Mouse (Mus musculus): ENCODE results near the gene Chac1. TPM values are rescaled to one million over a fixed set of nuclear protein-coding genes. Genes with fewer than 3 reads are reported as not detected.

Chac1 gene
- polyA plus RNA-seq, 1 experiment from 2014 or later, result 1.7 TPM

DNA sequence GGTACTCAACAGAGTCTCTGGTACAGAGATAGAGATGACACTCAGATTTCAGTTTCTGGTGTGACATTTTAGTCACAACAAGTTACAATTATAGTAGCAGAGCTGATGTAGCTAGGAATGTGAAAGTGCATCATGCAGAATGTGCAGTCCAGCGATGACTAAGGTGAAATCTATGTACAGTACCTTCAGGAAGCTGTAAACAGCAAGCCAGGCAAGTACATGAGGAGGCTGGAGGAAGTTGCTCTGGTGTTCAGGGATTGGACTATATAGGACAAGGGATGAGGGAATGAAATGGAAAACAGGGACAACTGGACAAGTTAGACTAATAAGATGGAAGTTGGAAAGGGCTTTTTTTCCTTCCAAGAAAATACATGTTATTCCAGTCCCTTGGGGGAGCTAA is 37.2 kb downstream of the Chac1 start:
- Histone ChIP-seq H3K27me3 (ENCODE audit: control insufficient read depth, insufficient read depth, low read depth, low read length) (no peaks in the 10 kb centered on the region), H3K4me2 (ENCODE audit: low read depth, low read length) (no peak overlapping the region), H3K4me1 (replicated peaks; ENCODE audit: control insufficient read depth, insufficient read depth, low read length) (no peaks in the 10 kb centered on the region), H3K27ac (ENCODE audit: low read length) (no peak overlapping the region), H3K9me3 (ENCODE audit: control insufficient read depth, low read length) (no peaks in the 10 kb centered on the region), H3K36me3 (ENCODE audit: control insufficient read depth, insufficient read depth, low read length) (peaks cover 15% of the 10 kb centered on the region; the same call in 1 of the 2 replicates), H3K4me3 (ENCODE audit: low read length) (no peak overlapping the region), H3K9ac (ENCODE audit: low read length) (no peak overlapping the region)
- no peak for ATAC-seq (ENCODE audit: low read depth)
- WGBS, result 86% methylated on average over 1 of the region's 1 CpGs

DNA sequence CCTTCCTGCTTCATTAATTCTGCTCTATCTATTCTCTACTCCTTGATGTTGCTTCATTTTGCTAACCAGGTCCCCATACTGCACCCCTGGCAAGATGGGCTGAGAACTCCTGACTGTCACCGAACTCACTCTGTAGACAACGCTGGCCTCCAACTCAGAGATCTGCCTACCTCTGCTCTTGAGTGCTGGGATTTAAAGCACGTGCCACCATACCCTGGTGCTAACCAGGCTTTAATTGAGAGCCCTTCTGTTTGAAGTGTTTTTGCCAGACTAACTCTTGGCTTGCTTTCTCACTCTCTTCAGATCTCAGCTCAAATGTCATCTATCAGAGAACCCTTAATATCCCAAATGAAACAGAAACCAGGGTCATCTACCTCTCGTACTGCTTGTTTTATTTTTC is 39.0 kb downstream of the Chac1 start:
- ATAC-seq (ENCODE audit: low read depth), result no peak
- no peaks in the 10 kb centered on the region for H3K9me3 ChIP-seq (ENCODE audit: control insufficient read depth, low read length)
- no peaks in the 10 kb centered on the region for H3K27me3 ChIP-seq (ENCODE audit: control insufficient read depth, insufficient read depth, low read depth, low read length)
- no peak overlapping the region for H3K9ac ChIP-seq (ENCODE audit: low read length)
- no peak overlapping the region for H3K4me3 ChIP-seq (ENCODE audit: low read length)
- 89% methylated on average over 4 of the region's 4 CpGs for WGBS
- H3K36me3 ChIP-seq (ENCODE audit: control insufficient read depth, insufficient read depth, low read length), result peaks cover 15% of the 10 kb centered on the region; the same call in 1 of the 2 replicates
- no peak overlapping the region for H3K4me2 ChIP-seq (ENCODE audit: low read depth, low read length)
- H3K4me1 ChIP-seq (replicated peaks; ENCODE audit: control insufficient read depth, insufficient read depth, low read length), result no peaks in the 10 kb centered on the region
- H3K27ac ChIP-seq (ENCODE audit: low read length), result no peak overlapping the region

DNA sequence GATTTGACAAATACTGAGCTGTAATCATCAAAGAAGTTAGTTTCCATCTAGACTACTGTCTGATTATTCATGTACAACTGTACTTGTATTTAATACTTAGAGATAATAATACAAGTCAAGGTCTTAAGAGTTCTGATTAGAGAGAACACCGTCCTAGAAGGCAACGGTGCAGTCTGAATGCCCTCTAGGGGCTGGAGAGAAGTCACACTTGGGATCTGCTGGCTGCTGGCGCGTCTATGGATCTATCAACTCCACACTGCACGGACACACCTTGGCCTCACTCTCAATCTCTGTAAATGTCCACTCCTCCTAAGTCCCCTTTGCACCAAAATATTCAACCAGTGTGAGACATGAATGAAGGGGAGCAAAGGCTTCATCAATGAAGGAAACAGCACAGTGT is 47.2 kb downstream of the Chac1 start:
- Histone ChIP-seq H3K4me3 (ENCODE audit: low read length) (no peak overlapping the region), H3K27me3 (ENCODE audit: control insufficient read depth, insufficient read depth, low read depth, low read length) (no peaks in the 10 kb centered on the region), H3K4me1 (replicated peaks; ENCODE audit: control insufficient read depth, insufficient read depth, low read length) (no peaks in the 10 kb centered on the region), H3K9me3 (ENCODE audit: control insufficient read depth, low read length) (no peaks in the 10 kb centered on the region), H3K9ac (ENCODE audit: low read length) (no peak overlapping the region), H3K36me3 (ENCODE audit: control insufficient read depth, insufficient read depth, low read length) (peaks cover 14% of the 10 kb centered on the region), H3K27ac (ENCODE audit: low read length) (no peak overlapping the region), H3K4me2 (ENCODE audit: low read depth, low read length) (no peak overlapping the region)
- WGBS, result 77% methylated on average over 5 of the region's 5 CpGs
- no peak for ATAC-seq (ENCODE audit: low read depth)

DNA sequence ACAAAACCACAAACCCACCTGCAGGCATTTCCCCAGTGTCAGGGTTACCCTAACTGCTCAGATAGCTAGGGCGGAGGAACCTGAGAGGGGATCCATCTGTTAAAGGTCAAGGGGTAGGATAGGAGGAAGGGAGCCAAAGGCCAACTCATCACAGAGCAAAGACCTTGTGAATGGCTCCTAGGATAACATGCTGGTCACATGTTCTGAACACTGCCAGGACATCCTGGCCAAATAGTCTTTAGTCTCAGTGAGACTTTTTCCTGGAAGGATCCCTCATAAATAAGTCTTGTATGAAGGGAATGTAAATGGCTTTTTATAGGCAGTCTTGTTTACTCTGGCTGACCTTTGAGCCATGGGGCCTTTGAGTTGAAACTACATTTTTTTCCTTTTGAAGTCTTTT is 47.6 kb downstream of the Chac1 start:
- 100% methylated on average over 1 of the region's 1 CpGs for WGBS
- Histone ChIP-seq H3K4me2 (ENCODE audit: low read depth, low read length) (no peak overlapping the region), H3K27me3 (ENCODE audit: control insufficient read depth, insufficient read depth, low read depth, low read length) (no peaks in the 10 kb centered on the region), H3K9ac (ENCODE audit: low read length) (no peak overlapping the region), H3K4me1 (replicated peaks; ENCODE audit: control insufficient read depth, insufficient read depth, low read length) (no peaks in the 10 kb centered on the region), H3K9me3 (ENCODE audit: control insufficient read depth, low read length) (no peaks in the 10 kb centered on the region), H3K4me3 (ENCODE audit: low read length) (no peak overlapping the region), H3K27ac (ENCODE audit: low read length) (no peak overlapping the region), H3K36me3 (ENCODE audit: control insufficient read depth, insufficient read depth, low read length) (peaks cover 14% of the 10 kb centered on the region)
- no peak for ATAC-seq (ENCODE audit: low read depth)

DNA sequence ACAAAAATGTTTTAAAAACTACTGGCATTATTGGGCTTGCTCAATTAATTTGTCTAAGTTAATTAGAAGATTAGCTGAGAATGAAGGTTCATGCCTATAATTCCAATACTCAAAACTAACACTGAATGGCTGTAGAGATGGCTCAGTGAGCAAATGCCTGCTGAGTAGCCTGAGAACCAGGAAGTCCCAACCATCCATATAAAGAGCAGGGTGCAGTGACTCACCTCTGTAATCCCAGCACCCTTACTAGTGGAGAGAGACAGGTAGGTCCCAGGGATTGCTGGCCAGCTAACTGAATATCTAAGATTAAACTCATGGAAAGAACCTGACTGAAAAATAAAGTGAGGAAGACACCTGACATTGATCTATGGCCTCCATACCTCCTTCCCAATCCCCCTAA is 48.3 kb downstream of the Chac1 start:
- Histone ChIP-seq H3K36me3 (ENCODE audit: control insufficient read depth, insufficient read depth, low read length) (peaks cover 17% of the 10 kb centered on the region), H3K4me3 (ENCODE audit: low read length) (no peak overlapping the region), H3K9me3 (ENCODE audit: control insufficient read depth, low read length) (no peaks in the 10 kb centered on the region), H3K27me3 (ENCODE audit: control insufficient read depth, insufficient read depth, low read depth, low read length) (no peaks in the 10 kb centered on the region), H3K4me2 (ENCODE audit: low read depth, low read length) (no peak overlapping the region), H3K27ac (ENCODE audit: low read length) (no peak overlapping the region), H3K9ac (ENCODE audit: low read length) (no peak overlapping the region), H3K4me1 (replicated peaks; ENCODE audit: control insufficient read depth, insufficient read depth, low read length) (no peaks in the 10 kb centered on the region)
- ATAC-seq (ENCODE audit: low read depth), result no peak

Other genes starting within 250 kb of the Chac1 start
- 52.6 and 53.0 TPM in 2 replicates for gene Rad51, start 238.4 kb upstream of the Chac1 start, polyA plus RNA-seq (2015; fragmentation: Nextera tagmentation; extraction: Ambion mirVana)
- gene Rmdn3, start 194.2 kb upstream of the Chac1 start, polyA plus RNA-seq (2015; fragmentation: Nextera tagmentation; extraction: Ambion mirVana), result 39.9 and 41.1 TPM in 2 replicates
- gene Gchfr, start 183.5 kb upstream of the Chac1 start, polyA plus RNA-seq (2015; fragmentation: Nextera tagmentation; extraction: Ambion mirVana), result 24.3 and 26.1 TPM in 2 replicates
- gene Gm14137, start 176.7 kb upstream of the Chac1 start, polyA plus RNA-seq (2015; fragmentation: Nextera tagmentation; extraction: Ambion mirVana), result 0.40 and 0.41 TPM in 2 replicates
- gene Zfyve19, start 142.6 kb upstream of the Chac1 start, polyA plus RNA-seq (2015; fragmentation: Nextera tagmentation; extraction: Ambion mirVana), result 48.7 and 50.8 TPM in 2 replicates
- 17.0 and 22.3 TPM in 2 replicates for gene Dnajc17, start 142.4 kb upstream of the Chac1 start, polyA plus RNA-seq (2015; fragmentation: Nextera tagmentation; extraction: Ambion mirVana)
- gene Ppp1r14d, start 121.3 kb upstream of the Chac1 start, polyA plus RNA-seq (2015; fragmentation: Nextera tagmentation; extraction: Ambion mirVana), result 0.47 and 0.73 TPM in 2 replicates
- gene Spint1, start 113.9 kb upstream of the Chac1 start, polyA plus RNA-seq (2015; fragmentation: Nextera tagmentation; extraction: Ambion mirVana), result 34.2 and 36.2 TPM in 2 replicates
- gene Rhov, start 80.0 kb upstream of the Chac1 start, polyA plus RNA-seq (2015; fragmentation: Nextera tagmentation; extraction: Ambion mirVana), result 1.3 and 2.2 TPM in 2 replicates
- 18.8 and 19.5 TPM in 2 replicates for gene Vps18, start 62.5 kb upstream of the Chac1 start, polyA plus RNA-seq (2015; fragmentation: Nextera tagmentation; extraction: Ambion mirVana)
- 14.6 and 17.8 TPM in 2 replicates for gene Dll4, start 25.4 kb upstream of the Chac1 start, polyA plus RNA-seq (2015; fragmentation: Nextera tagmentation; extraction: Ambion mirVana)
- gene Ino80, start 126.5 kb downstream of the Chac1 start, polyA plus RNA-seq (2015; fragmentation: Nextera tagmentation; extraction: Ambion mirVana), result 4.2 TPM in 2 replicates
- gene Exd1, start 196.4 kb downstream of the Chac1 start, polyA plus RNA-seq (2015; fragmentation: Nextera tagmentation; extraction: Ambion mirVana), result 0.20 and 0.64 TPM in 2 replicates
- gene Chp1, start 196.5 kb downstream of the Chac1 start, polyA plus RNA-seq (2015; fragmentation: Nextera tagmentation; extraction: Ambion mirVana), result 61.0 and 66.9 TPM in 2 replicates